Mouse (Mus musculus): Measurements from ENCODE around the gene Msl1.

Gene Msl1

GRCm38 (mm10) chr11:98849196-98849894 is 54.0 kb downstream of the Msl1 start:
- DNase-seq: no peak

GRCm38 (mm10) chr11:98850100-98851093 is 55.1 kb downstream of the Msl1 start:
- DNase-seq: no peak

GRCm38 (mm10) chr11:98854116-98854515 is 58.8 kb downstream of the Msl1 start:
- DNase-seq: no peak

GRCm38 (mm10) chr11:98854659-98855058 is 59.3 kb downstream of the Msl1 start:
- DNase-seq: no peak

Measured in thymus, adult 18-20 months (tissue).